Mouse (Mus musculus) layer of hippocampus, postnatal 10 days (tissue): ENCODE results near the gene Tcl1. TPM values are rescaled to one million over a fixed set of nuclear protein-coding genes. Genes with fewer than 3 reads are reported as not detected.
A peak's percentile ranks its signal among the peaks of the same experiment; 100 is the strongest.
"Not testable (repeated sequence)": the region's sequence is repeated elsewhere in the genome, so short reads cannot be mapped to it uniquely, and the experiment has no call there.

Experiments
- DNase-seq, 2 experiments: peaks; one replicate each; pipeline ENCODE4 v3.0.0; 2021; ENCODE audit warnings: low spot score in 2 of 2
- long read RNA-seq: library from polyadenylated mRNA; stranded (forward); transcript quantifications from one replicate; pipeline ENCODE4 v2.0.0, GENCODE M21; 2023
- total RNA-seq, 2 experiments: library from RNA; stranded (reverse); gene quantifications; 2 replicates each; pipeline ENCODE4 v1.2.3; 2021

Tcl1 gene
- total RNA-seq: not detected
- long read RNA-seq: 0 reads

DNA sequence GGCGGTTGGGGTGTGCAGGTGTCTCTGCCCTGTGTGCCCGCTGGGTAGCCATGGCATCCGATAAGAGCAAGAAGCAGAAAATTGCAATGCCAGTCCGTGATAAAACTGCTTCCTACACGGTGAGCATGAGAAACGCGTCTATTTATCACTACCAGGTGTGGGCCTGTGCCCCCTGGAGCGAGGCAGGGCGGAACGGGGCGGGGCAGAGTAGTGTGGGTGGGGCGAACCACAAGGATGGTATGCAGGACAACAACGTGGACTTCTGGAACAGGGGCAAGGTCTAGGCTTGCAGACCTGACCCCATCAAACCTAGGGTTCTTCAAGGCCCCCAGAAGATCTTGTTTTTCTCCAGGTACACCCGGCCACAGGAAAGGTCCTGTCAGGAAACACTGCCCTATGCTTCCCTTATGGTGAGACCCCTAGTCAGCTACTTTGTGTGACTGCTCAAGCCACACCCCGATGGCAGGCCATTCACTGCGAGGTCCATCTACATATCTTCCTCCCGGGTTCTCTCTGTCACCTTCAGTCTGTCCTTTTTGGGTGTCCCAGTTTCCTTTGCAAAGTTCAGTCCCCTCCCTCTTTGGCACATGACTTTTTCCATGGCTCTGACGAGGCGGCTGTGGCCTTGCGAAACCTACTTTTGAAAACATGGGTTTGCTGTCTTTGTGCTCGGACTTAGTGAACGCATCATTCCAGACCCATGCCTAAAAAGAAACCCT is at the start of gene Tcl1:
TSS of gene Tcl1 (minus strand) at position 193 of the 719 bp plus-strand sequence.
- no peak for DNase-seq

DNA sequence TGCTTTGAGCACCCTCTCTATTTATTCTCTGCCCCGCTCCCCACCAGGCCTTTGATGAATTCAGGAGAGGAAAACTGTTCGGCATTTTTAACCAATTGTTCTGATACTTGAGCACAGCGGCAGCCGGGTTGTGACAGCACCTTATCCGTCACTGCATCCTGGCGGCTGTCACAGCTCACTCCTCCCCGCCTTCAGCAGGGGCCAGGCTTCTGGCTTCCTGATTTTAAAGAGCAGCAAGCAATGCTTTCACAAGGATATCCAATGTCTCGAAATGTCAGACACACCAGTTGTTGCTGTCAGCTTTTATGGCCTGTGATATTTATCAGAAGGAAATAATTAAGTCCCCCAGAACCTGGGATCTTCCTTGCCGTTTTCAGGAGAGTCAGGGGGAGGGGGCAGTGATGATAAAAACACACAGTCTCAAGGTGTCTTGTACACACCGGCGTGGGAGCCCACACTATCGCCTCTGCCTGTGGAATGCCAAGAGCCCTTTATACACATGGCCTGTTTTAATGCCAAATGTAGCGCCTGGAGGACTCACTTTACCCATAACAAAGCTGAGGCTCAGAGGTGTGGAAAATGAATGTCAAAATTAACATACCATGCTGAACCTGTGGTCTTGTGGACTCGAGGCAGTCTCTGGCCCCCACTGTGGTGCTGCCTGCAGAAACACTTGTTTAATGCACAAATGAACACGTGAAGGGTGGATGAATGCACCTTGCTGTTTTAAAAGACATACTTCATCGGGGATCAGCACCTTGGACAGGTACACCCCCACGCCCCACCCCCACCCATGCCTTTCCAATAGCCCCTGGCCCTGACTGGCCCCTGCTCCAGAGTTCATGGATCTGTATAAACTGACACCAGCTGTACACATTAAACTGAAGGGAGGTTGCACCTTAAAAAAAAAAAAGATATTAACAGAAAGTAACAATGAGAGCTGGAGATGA is 48.7 kb upstream of the Tcl1 start:
- DNase-seq: no peak

DNA sequence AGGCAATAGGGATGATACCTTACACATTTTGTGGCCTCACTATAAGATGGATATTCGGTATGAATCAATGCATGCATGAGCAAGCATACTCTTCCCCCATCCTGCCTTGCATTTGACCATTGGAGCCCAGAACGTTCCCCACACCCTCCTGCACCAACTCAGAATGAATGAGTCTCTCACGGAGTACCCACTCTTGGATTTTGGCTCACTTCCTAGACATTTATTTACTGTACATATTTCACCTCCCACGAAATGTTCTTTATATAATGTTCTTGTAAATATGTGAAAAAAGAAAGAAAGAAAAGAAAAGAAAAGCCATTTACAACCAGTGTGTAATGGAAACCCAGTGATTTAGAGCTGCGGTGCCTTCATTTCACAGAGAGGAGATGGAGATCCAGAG is 44.5 kb upstream of the Tcl1 start:
- DNase-seq: no peak

DNA sequence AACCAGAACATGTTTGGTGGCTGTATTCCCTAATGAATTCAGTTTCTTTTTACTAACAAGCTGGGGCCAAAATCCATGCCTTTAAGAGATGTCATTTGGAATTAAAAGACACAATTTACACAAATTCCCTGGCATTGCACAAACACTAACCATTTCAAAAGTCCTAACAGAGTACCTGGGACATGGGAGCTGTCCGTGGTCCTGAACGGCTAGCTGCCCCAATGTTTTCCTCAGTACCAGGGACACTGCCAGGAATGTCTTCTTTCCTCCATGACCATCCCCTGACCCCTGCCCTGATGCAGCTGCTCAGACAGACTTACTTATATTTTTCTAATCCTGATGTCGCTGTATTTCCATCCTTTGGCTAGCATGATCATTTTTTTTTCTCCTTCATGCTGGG is 43.5 kb upstream of the Tcl1 start:
- DNase-seq: no peak

DNA sequence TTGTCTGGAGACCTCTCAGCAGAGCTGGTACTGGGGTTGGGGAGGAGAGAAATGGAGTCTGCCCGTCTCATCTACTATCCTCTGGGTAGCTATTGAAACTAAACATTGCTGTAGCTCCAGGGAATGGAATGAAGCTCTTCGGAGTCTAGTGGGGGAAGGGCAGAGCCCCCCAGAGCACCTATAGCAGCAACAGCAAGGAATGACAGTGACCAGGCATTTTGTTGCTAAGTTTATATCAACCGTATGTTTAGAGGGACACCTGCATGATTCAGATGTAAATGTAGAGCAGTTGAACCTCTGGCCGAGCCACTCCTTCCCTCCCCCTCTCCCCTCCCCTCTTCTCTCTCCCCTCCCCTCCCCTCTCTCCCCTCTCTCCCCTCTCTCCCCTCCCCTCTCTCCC is 36.6 kb upstream of the Tcl1 start:
- no peak for DNase-seq

DNA sequence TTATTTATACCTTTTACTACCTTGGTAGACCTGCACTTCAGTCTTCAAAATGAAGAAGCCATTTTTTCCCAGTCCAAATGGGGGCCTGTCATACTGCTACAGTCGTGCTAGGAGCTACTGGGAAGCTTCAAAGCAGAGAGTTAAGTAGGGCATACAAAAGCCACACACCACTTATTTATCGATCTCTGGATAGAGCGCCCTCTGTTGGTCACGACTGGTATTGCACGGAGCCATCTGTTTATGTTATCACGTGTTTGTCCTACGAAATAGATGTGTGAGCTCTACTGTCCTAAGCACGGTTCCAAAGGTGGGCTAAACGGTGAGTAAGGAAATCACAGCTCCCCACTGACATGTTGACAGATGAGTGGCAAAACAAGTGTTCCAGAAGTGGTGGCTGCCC is 36.2 kb upstream of the Tcl1 start:
- no peak for DNase-seq

DNA sequence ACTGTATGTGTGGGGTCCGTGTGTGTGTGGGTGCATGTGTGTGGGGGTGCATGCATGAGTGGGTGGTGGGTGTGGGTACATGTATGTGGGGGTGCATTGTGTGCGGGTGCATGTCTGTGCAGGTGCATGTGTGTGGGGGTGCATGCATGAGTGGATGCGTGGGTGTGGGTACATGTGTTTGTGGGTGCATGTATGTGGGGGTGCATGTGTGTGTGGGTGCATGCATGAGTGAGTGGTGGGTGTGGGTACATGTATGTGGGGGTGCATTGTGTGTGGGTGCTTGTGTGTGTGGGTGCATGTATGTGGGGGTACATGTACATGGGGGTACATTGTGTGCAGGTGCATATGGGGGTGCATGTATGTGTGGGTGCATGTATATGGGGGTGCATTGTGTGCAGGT is 31.2 kb upstream of the Tcl1 start:
- no peak for DNase-seq

DNA sequence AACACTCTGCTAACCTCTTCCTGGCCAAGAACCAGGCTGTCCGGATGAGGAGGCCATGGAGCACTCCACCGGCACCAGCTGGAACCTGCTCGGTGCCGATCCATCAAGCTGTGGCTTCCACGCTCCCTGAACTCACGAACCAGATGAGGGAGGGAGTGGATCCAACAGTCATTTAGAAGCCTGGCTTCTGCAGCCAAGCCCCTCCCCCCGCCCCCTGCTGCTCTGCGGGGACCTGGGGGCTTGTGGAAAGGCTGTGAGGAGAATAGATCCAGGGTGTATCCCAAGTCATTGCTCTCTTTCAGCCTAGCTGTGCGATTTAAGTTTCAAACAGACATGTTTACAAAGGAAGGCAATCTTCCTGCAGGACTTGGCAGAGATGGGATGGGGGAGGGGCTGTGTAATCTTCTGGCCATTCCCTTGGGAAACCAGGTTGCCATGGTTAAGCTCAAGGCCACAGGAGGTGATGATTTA is 26.2 kb upstream of the Tcl1 start:
- peak in 1 of 2 experiments; percentile 35 for DNase-seq

DNA sequence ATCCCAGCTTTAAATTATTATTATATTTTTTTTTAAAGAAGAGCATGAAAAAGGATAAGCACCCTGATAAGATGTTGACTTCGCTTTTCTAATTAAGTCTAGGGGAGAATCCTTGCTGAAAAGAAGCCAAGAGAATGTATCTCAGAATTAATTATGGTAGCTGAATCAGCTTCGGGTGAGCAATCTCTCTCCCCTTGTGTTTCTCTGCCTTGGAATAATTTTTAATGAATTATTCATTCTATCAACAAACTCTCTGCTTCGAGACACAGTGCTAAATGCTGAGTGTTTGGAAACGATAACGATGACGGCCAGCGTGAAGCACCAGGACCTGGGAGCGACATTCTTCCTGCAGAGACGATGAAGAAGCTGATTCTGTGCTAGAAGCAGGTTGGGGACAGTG is 16.5 kb upstream of the Tcl1 start:
- DNase-seq: no peak

DNA sequence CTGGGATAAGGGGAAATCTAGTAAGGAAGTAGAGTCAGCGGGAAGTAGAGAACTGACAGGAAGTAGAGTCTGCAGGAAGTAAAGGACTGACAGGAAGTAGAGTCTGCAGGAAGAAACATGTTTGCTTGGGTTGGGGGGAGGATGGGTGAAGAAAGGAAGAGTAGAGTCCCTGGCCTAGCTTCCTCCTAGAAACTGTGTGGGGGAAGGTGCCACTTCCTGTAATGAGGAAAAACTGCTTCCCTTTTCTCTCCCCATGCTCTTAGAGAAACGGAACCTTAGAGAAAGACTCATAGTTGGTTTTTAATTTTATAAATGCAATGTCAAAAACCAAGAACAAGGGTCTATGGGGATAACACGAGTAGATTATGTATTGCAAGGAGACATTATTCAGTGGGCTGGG is 12.5 kb upstream of the Tcl1 start:
- no peak for DNase-seq

DNA sequence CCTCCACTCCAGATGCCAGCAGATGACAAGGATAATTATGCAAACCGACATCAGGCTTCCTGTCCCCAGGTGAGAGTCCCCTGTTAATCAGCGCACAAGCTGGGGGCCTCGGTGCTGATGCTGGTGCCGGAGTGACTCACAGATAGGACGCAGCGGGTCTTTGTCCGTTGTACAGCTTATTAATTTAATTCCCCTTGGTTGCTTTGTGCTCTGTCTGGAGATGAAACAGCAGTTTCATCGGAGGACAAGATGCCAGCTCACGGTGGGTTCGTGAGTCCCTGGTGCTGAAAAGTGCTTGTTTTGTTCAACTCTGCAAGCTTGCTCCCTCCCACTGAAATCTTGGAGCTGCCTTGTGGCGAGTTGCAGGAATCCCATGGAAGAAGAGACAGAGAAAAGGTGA is 11.8 kb upstream of the Tcl1 start:
- DNase-seq: no peak

DNA sequence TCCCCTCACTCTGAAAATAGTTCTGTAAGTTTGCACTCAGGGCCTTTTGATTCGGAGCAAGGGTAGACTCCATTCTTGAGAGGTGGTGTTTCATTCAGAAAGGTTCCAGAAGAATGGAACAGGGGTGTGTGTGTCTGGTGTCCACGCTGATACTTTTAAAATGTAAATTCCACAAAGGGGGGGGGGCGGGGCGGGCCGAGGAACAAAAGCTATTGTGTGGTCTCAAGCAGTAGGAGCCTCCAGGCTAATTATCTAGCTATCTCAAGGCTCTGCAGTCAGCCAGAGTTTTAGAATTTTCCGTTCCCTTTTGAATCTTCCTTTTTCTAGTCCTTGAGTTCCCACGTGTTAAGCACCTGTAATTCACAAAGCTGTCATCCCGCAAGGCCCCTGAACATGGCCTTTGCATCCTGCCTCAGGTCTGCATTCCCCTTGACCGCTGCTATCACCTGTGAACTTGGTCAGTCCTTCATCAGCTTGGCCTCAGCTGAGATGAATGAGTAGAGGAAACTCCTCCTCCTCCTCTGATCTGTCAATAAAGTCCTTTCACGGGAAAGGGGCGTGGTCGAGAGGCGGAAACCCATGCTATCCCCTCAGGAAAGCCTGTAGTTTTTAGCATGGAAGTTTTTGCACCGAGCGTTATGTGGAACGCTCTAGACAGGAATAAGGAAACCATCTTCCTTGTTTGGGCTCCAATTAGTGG is 2.2 kb upstream of the Tcl1 start:
- no peak for DNase-seq

DNA sequence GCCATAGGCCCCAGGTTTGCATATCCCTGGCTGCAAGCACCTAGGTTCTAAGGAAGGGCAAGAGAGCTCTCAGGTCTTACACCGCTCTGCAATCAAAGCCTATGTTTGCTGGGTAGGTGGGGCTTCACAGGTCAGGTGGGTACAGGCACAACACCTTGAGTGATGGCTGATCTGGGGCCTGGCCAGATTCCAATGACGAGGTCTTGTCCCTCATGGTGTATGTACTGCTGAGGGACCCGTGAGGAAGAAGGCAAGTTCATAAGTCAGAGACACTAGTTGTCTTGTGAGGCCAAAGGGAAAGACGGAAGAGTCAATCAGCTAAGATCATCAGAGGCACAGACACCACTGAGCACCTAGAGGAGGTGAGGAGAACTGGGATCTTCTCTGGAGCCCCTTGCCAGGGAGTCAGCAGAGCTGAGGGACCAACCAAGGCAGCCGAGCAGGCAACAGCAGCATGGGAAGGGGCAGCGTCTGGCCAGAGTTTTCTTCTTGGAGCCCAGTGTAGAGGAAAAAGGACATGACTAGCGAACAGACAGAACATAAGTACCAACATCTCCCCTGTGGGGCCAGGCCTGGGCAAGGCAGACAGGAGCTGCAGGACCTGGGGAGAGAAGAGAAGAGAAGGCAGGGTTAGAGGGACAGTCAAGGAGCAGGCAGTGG is 5.4 kb downstream of the Tcl1 start:
- DNase-seq: no peak

DNA sequence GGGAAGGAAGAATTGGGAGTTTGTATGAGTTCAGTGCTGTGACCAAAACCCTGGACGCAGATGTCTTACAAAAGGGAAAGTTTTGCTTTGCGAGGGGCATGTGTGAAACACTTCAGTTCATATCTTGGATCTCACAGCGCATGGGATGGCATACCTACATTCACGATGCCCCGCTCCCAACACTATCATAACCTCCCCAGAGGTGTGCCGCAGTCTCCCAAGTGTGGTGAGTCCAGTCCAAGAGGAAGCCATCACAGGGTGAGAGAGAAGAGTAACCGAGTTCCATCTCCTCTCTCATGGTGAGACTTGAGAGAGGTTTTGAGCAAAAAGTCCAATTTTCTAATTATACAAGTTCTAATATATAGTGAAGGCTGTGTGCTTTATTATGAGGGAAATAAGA is 13.4 kb downstream of the Tcl1 start:
- DNase-seq: no peak

DNA sequence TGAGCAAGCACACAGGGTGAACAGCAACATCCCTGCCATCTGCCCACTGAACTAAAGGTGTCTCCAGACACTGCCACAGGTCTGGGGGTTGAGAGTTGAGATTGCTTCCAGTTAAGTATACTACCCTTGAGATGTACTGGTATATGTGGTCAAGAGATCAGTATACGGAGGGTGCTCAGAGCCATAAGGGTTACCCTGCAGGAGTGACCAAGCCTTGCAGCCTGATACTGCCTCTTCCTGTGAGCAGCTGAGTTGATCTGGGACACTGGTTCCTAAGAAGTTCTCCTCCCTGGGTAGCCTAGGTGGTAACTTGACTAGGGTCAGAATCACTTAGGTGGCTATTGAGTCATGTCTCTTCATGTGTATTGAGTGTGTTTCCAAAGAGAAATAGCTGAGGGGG is 14.2 kb downstream of the Tcl1 start:
- DNase-seq: no peak

DNA sequence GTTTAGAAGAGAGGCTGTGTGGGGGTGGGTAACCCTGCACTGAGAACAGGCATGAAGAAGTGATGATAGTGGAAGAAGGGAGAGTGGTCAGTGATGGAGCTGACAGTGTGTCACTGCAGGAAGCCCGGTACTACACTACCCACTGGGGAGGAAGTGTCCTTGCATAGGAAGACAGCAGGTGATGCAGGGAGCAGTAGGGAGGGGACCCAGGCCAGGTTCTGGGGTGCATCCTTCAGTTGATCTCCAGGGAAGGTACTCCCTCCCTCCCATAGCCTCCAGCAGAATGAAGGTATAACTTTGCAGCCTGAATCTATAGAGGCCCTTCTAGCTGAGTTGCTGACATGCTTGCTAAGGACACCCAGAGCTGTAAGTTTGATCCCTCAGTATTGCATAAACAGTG is 15.5 kb downstream of the Tcl1 start:
- DNase-seq: no peak

DNA sequence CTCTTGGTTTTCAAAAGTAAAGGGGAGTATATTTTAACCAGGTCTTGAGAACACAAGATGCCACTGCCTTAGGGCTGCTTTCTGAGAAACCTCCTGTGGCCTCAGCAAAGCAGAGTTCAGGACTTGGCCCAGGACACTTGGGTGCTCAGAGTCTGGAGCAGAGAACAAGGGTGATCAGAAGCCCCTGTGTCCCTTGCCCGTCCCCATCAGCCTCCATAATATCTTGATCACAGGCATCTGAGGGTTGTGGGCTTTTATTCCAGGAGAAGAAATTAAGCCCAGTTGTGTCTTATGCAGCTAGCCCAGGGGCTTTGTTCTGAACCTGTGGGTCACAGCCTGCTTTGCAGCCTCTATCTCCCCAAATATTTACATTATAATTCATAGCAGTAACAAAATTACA is 20.9 kb downstream of the Tcl1 start, which contains the start of gene Tcl1b4:
TSS of gene Tcl1b4 (plus strand) at position 301 of the 400 bp plus-strand sequence.
- not testable (repeated sequence) for DNase-seq

DNA sequence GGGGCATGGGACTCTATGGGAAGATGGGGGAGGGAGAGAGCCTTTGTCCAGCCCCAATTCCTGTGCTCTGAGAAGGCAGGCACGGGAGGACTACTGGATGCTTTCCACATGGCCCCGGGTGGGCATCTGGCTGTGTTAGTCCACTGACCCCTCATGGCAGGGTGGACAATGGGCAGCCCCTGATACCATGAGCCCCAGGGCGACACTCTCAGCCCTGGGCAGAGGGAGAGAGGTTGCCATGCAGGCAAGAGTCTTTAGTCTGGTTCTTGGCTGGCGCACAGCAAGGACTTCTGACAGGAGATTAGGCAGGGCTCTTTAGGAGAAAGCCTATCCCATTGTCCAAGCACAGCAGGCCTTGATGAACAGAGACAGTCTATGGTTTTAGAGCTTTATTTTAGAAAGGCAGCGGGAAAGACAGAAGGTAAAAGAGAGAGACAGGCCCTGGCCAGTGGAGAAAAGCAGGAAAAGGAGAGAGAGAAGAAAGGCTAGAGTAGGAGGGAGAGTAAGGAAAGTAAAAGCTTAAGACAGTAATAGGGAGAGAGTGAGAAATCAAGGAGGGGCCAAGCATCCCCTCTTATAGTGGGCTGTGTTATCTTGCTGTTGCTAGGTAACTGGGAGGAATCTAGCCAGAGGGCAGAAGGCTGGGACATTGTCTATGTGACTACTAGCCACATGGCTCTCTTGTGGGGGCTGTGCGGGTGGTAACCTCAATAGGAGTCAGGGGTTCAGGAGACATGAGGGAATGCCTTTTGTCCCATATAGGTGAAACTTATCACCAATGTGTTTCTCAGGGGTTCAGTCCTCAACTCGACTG is 22.7 kb downstream of the Tcl1 start:
- DNase-seq: not testable (repeated sequence)

DNA sequence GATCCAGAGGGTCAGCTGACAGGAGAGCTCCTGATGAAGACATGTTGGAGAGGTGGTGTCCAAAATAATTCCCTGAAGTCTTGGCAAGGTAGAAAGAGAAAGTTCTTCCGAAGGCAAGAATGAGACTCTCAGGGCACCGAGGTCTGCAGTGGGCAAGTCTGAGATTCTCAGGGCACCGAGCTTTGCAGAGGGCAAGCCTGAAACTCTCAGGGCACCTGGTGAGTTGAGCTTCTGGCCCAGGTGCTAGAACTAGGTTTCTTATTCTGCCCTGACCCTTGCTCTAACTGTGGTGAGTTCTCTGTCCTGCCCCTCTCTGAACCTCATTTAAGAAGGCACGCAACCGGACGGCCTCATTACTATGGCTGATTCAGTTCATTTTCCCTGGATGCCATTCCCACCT is 31.9 kb downstream of the Tcl1 start, which contains the start of gene Tcl1b3:
TSS of gene Tcl1b3 (plus strand) at position 301 of the 400 bp plus-strand sequence.
- not testable (repeated sequence) for DNase-seq

DNA sequence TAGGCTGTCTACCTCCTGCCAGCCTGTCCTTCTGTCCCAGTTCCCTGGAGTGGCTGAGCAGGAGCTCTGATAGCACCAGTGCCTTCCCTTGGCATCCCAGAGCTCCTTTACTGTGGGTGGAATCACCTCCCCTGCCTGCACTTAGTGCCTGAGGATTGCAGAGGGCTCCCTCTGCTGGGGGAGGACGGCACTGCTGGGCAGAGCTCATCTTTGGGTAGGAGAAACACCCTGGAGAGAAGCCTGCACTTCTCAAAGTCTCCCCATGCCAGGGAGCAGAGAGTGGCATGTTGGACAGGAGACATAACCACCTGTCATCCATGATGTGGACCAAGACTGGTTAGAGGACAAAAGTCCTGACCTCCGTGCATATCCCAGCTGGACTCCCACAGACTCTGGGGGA is 33.6 kb downstream of the Tcl1 start:
- DNase-seq: peak in 1 of 2 experiments; percentile 13
